Mouse (Mus musculus): Measurements from ENCODE around the gene 2310033P09Rik. TPM values are rescaled to one million over a fixed set of nuclear protein-coding genes. Genes with fewer than 3 reads are reported as not detected.
A peak's percentile ranks its signal among the peaks of the same experiment; 100 is the strongest.
"Not testable (repeated sequence)": the region's sequence is repeated elsewhere in the genome, so short reads cannot be mapped to it uniquely, and the experiment has no call there.

2310033P09Rik gene
- polyA plus RNA-seq, 1 experiment: 16.0 TPM

- WGBS: 20% methylated on average over 16 of the region's 16 CpGs
- Histone ChIP-seq H3K27me3 (ENCODE audit: control insufficient read depth, insufficient read depth, low read length) (no peaks in the 10 kb centered on the region), H3K36me3 (ENCODE audit: control insufficient read depth, insufficient read depth, low read length) (peaks cover 16% of the 10 kb centered on the region), H3K4me1 (ENCODE audit: control insufficient read depth, insufficient read depth, insufficient read length, low read length) (peaks cover 8% of the 10 kb centered on the region; the same call in 1 of the 2 replicates), H3K27ac (ENCODE audit: insufficient read depth, low read depth, low read length) (peak overlapping the region; percentile 74; the same call in 1 of the 2 replicates), H3K4me3 (ENCODE audit: low read depth, low read length) (peak overlapping the region; percentile 87)
- TF ChIP-seq CTCF (IDR thresholded peaks at IDR 0.05; ENCODE audit: extremely low read depth, insufficient read length, insufficient replicate concordance, low read depth, low read length) (no peak), POLR2A (IDR thresholded peaks at IDR 0.05; ENCODE audit: low read depth, low read length) (no peak)
Observed at GRCm38 (mm10) chr11:59201216-59202002, 6.7 kb upstream of the 2310033P09Rik start.

GRCm38 (mm10) chr11:59202081-59202995 is 5.8 kb upstream of the 2310033P09Rik start, which contains the start of gene Mrpl55:
Gene Mrpl55, plus strand, starts transcription at chr11:59202486.
- under 1% methylated on average over 63 of the region's 63 CpGs for WGBS
- TF ChIP-seq CTCF (IDR thresholded peaks at IDR 0.05; ENCODE audit: extremely low read depth, insufficient read length, insufficient replicate concordance, low read depth, low read length) (no peak), POLR2A (IDR thresholded peaks at IDR 0.05; ENCODE audit: low read depth, low read length) (peak; percentile 73; the same call in 1 of the 2 replicates)
- H3K4me1 ChIP-seq (ENCODE audit: control insufficient read depth, insufficient read depth, insufficient read length, low read length): peaks cover 8% of the 10 kb centered on the region; the same call in 1 of the 2 replicates
- peaks cover 18% of the 10 kb centered on the region for H3K36me3 ChIP-seq (ENCODE audit: control insufficient read depth, insufficient read depth, low read length)
- peak within 1 kb of the TSS; percentile 74 for H3K27ac ChIP-seq (ENCODE audit: insufficient read depth, low read depth, low read length)
- H3K4me3 ChIP-seq (ENCODE audit: low read depth, low read length): peak within 1 kb of the TSS; percentile 87
- no peaks in the 10 kb centered on the region for H3K27me3 ChIP-seq (ENCODE audit: control insufficient read depth, insufficient read depth, low read length)

GRCm38 (mm10) chr11:59209003-59209441 is 901 bp downstream of the 2310033P09Rik start:
- WGBS: 5% methylated on average over 18 of the region's 18 CpGs
- TF ChIP-seq POLR2A (IDR thresholded peaks at IDR 0.05; ENCODE audit: low read depth, low read length) (0 out of 2 replicates have a peak, but pooled peaks have one; percentile 22), CTCF (IDR thresholded peaks at IDR 0.05; ENCODE audit: extremely low read depth, insufficient read length, insufficient replicate concordance, low read depth, low read length) (peak; percentile 68; the same call in 1 of the 2 replicates)
- Histone ChIP-seq H3K27ac (ENCODE audit: insufficient read depth, low read depth, low read length) (peak overlapping the region; percentile 71), H3K27me3 (ENCODE audit: control insufficient read depth, insufficient read depth, low read length) (no peaks in the 10 kb centered on the region), H3K4me1 (ENCODE audit: control insufficient read depth, insufficient read depth, insufficient read length, low read length) (peaks cover 10% of the 10 kb centered on the region), H3K4me3 (ENCODE audit: low read depth, low read length) (peak overlapping the region; percentile 89), H3K36me3 (ENCODE audit: control insufficient read depth, insufficient read depth, low read length) (peaks cover 50% of the 10 kb centered on the region)

GRCm38 (mm10) chr11:59209580-59209979 is 1.5 kb downstream of the 2310033P09Rik start:
- TF ChIP-seq POLR2A (IDR thresholded peaks at IDR 0.05; ENCODE audit: low read depth, low read length): no peak
- no peak for TF ChIP-seq CTCF (IDR thresholded peaks at IDR 0.05; ENCODE audit: extremely low read depth, insufficient read length, insufficient replicate concordance, low read depth, low read length)
- Histone ChIP-seq H3K36me3 (ENCODE audit: control insufficient read depth, insufficient read depth, low read length) (peaks cover 46% of the 10 kb centered on the region), H3K4me3 (ENCODE audit: low read depth, low read length) (peak overlapping the region; percentile 89), H3K4me1 (ENCODE audit: control insufficient read depth, insufficient read depth, insufficient read length, low read length) (peaks cover 10% of the 10 kb centered on the region), H3K27me3 (ENCODE audit: control insufficient read depth, insufficient read depth, low read length) (no peaks in the 10 kb centered on the region), H3K27ac (ENCODE audit: insufficient read depth, low read depth, low read length) (peak overlapping the region; percentile 41; the same call in 1 of the 2 replicates)
- WGBS: 54% methylated on average over 5 of the region's 5 CpGs

- TF ChIP-seq CTCF (IDR thresholded peaks at IDR 0.05; ENCODE audit: extremely low read depth, insufficient read length, insufficient replicate concordance, low read depth, low read length) (no peak), POLR2A (IDR thresholded peaks at IDR 0.05; ENCODE audit: low read depth, low read length) (no peak)
Observed at GRCm38 (mm10) chr11:59210020-59210419, 1.9 kb downstream of the 2310033P09Rik start.

GRCm38 (mm10) chr11:59211561-59211960 is 3.4 kb downstream of the 2310033P09Rik start:
- peaks cover 37% of the 10 kb centered on the region for H3K36me3 ChIP-seq (ENCODE audit: control insufficient read depth, insufficient read depth, low read length)

More at GRCm38 (mm10) chr11:59210020-59210419, 1.9 kb downstream of the 2310033P09Rik start:
- WGBS: 76% methylated on average over 4 of the region's 4 CpGs
- H3K27me3 ChIP-seq (ENCODE audit: control insufficient read depth, insufficient read depth, low read length): no peaks in the 10 kb centered on the region
- no peak overlapping the region for H3K4me3 ChIP-seq (ENCODE audit: low read depth, low read length)
- H3K4me1 ChIP-seq (ENCODE audit: control insufficient read depth, insufficient read depth, insufficient read length, low read length): peaks cover 10% of the 10 kb centered on the region
- H3K27ac ChIP-seq (ENCODE audit: insufficient read depth, low read depth, low read length): 0 out of 2 replicates have a peak overlapping the region, but pooled peaks have one; percentile 29
- peaks cover 45% of the 10 kb centered on the region for H3K36me3 ChIP-seq (ENCODE audit: control insufficient read depth, insufficient read depth, low read length)

DNA sequence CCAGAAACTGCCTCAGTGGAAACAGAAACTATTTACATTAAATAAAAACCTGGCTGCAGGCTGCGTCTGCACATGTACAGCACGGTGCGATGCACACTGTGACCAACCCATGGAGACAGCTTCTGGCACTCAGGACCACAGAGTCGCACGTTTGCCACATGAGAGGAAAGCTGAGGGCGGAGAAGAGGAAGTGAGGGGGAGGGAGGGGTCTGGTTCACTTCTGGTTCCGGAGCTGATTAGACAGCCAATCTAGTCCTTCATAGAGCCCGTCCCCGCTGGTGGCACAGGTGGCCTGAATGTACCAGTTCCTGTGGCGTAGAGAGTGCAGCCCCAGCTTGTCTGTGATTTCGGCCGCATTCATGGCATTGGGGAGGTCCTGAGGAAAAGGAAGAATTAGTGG is 4.2 kb downstream of the 2310033P09Rik start:
- WGBS: 63% methylated on average over 12 of the region's 12 CpGs
- Histone ChIP-seq H3K4me1 (ENCODE audit: control insufficient read depth, insufficient read depth, insufficient read length, low read length) (peaks cover 13% of the 10 kb centered on the region), H3K36me3 (ENCODE audit: control insufficient read depth, insufficient read depth, low read length) (peaks cover 36% of the 10 kb centered on the region)
- not testable (repeated sequence) for H3K4me3 ChIP-seq (ENCODE audit: low read depth, low read length); H3K27me3 ChIP-seq (ENCODE audit: control insufficient read depth, insufficient read depth, low read length); H3K27ac ChIP-seq (ENCODE audit: insufficient read depth, low read depth, low read length)

More at GRCm38 (mm10) chr11:59211561-59211960, 3.4 kb downstream of the 2310033P09Rik start:
- not testable (repeated sequence) for H3K27me3 ChIP-seq (ENCODE audit: control insufficient read depth, insufficient read depth, low read length); H3K4me1 ChIP-seq (ENCODE audit: control insufficient read depth, insufficient read depth, insufficient read length, low read length); H3K27ac ChIP-seq (ENCODE audit: insufficient read depth, low read depth, low read length); H3K4me3 ChIP-seq (ENCODE audit: low read depth, low read length)
- WGBS: 76% methylated on average over 9 of the region's 9 CpGs
